Mouse (Mus musculus) embryo, embryonic 11.5 days (tissue): ENCODE results near the gene Rag1.

Experiments used
- DNase-seq: peaks from one replicate; pipeline ENCODE4 v3.0.0-alpha.2; 2012; ENCODE audit warnings: low read depth, low spot score

The Rag1 gene

DNA sequence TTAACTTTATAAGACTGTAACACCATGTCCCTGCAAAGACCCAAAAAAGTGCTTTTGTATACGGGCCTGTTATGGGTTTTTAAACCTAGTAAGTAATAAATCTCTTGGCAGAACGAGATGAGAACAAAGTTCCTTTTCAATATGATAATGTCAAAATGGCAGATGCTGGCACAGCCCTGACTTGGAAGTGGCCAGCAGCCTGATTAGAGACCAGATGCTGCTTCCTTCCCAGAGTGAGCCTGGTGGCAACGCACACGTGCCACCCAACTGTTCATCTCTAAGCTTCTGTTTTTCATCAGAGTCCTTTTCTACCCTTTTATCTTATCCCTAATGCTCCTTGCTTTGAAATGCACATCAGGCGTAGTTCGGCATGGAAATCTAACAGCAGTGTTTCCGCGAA is 57.9 kb downstream of the Rag1 start:
- DNase-seq = no peak
